Comparison of ENCODE assay signal across 9 mouse cellular contexts in genomic region chr8:21992184-21992583, GRCm38 (mm10). TPM values are rescaled to one million over a fixed set of nuclear protein-coding genes. Genes with fewer than 3 reads are reported as not detected.
DNase-seq lines count a peak whose midpoint lies in the region; ATAC-seq and TF ChIP-seq lines count a peak whose summit lies in the region.
"Had no signal": no experiment of that assay in that cellular context is flagged by ENCODE, and none has a peak within 500 bp of the region (broad histone marks: within the 10 kb centered on the region; RNA-seq: fewer than 3 reads in every experiment).

No protein-coding gene starts in this region.

- TF ChIP-seq POLR2A in olfactory bulb, adult 2 months (IDR thresholded peaks at IDR 0.05; ENCODE audit: insufficient read depth, low read depth, low read length): no peak

- H3K27me3 ChIP-seq in kidney, embryonic 15.5 days: no peaks in the 10 kb centered on the region
- H3K27me3 ChIP-seq in liver, embryonic 12.5 days (replicated peaks): no peaks in the 10 kb centered on the region
- H3K27me3 ChIP-seq: embryonic facial prominence, embryonic 13.5 days had no signal

- H3K9me3 ChIP-seq in kidney, embryonic 15.5 days (replicated peaks): no peaks in the 10 kb centered on the region
- no peaks in the 10 kb centered on the region for H3K9me3 ChIP-seq in liver, embryonic 12.5 days (replicated peaks)
- H3K9me3 ChIP-seq: embryonic facial prominence, embryonic 13.5 days had no signal

- peak; percentile 13 for DNase-seq in urinary bladder, postnatal 25 days (ENCODE audit: low spot score)
- DNase-seq in urinary bladder, postnatal 4 days (ENCODE audit: low spot score in 2 of 2): no peak
- peak; percentile 59 for DNase-seq in cerebellum, adult 9-10 months
- DNase-seq in gastrocnemius, postnatal 14 days: peak; percentile 19
- DNase-seq in spleen, postnatal 36 days (ENCODE audit: low spot score in 2 of 2): no peak

- ATAC-seq in kidney, embryonic 15.5 days (replicated peaks; ENCODE audit: low FRiP score): peak; percentile 82; the same call in 1 of the 2 replicates
- ATAC-seq in liver, embryonic 12.5 days: 0 out of 2 replicates have a peak, but pooled peaks have one; percentile 32

- H3K4me1 ChIP-seq in kidney, embryonic 15.5 days: no peaks in the 10 kb centered on the region
- H3K4me1 ChIP-seq in liver, embryonic 12.5 days: no peaks in the 10 kb centered on the region
- no peaks in the 10 kb centered on the region for H3K4me1 ChIP-seq in olfactory bulb, adult 2 months (ENCODE audit: control insufficient read depth, insufficient read depth, low read length)
- H3K4me1 ChIP-seq: embryonic facial prominence, embryonic 13.5 days had no signal

- no peak overlapping the region for H3K9ac ChIP-seq in kidney, embryonic 15.5 days
- no peak overlapping the region for H3K9ac ChIP-seq in liver, embryonic 12.5 days
- H3K9ac ChIP-seq: embryonic facial prominence, embryonic 13.5 days had no signal

- intact Hi-C loops in gastrocnemius, postnatal 14 days (cut with DNase I; ENCODE audit: low total_unique reads): loop anchor here (10.0 kb wide), 1 partner anchor 53 kb away; no protein-coding TSS in a partner anchor

- WGBS in kidney, embryonic 15.5 days: 23% methylated on average over 6 of the region's 6 CpGs
- WGBS in liver, embryonic 12.5 days (ENCODE audit: insufficient replicate concordance): 29% methylated on average over 6 of the region's 6 CpGs
- 8% methylated on average over 6 of the region's 6 CpGs for WGBS in olfactory bulb, adult 2 months

- no peak overlapping the region for H3K27ac ChIP-seq in kidney, embryonic 15.5 days
- H3K27ac ChIP-seq in liver, embryonic 12.5 days: no peak overlapping the region
- no peak overlapping the region for H3K27ac ChIP-seq in olfactory bulb, adult 2 months (ENCODE audit: insufficient read depth, low read depth, low read length)
- H3K27ac ChIP-seq: embryonic facial prominence, embryonic 13.5 days had no signal

- no peak overlapping the region for H3K4me2 ChIP-seq in kidney, embryonic 15.5 days
- H3K4me2 ChIP-seq in liver, embryonic 12.5 days: no peak overlapping the region
- H3K4me2 ChIP-seq: embryonic facial prominence, embryonic 13.5 days had no signal

- H3K36me3 ChIP-seq in kidney, embryonic 15.5 days: no peaks in the 10 kb centered on the region
- peaks cover 74% of the 10 kb centered on the region for H3K36me3 ChIP-seq in liver, embryonic 12.5 days
- H3K36me3 ChIP-seq: embryonic facial prominence, embryonic 13.5 days had no signal

- TF ChIP-seq CTCF in olfactory bulb, adult 2 months (IDR thresholded peaks at IDR 0.05; ENCODE audit: insufficient read depth, low read depth, low read length): peak; percentile 61

- H3K4me3 ChIP-seq in kidney, embryonic 15.5 days (replicated peaks): no peak overlapping the region
- no peak overlapping the region for H3K4me3 ChIP-seq in liver, embryonic 12.5 days
- H3K4me3 ChIP-seq in olfactory bulb, adult 2 months (ENCODE audit: insufficient read depth, low read depth, low read length): no peak overlapping the region
- H3K4me3 ChIP-seq: embryonic facial prominence, embryonic 13.5 days had no signal

RNA-seq across cellular contexts. Expression of gene Ccdc70, which starts 22.6 kb away (rescaled TPM):
- total RNA-seq in gastrocnemius, postnatal 14 days (2021): not detected
- not detected in 2 replicates for polyA plus RNA-seq in kidney, embryonic 15.5 days (2015; fragmentation: Nextera tagmentation; extraction: Ambion mirVana)
- not detected in 2 replicates for polyA plus RNA-seq in liver, embryonic 12.5 days (2016; fragmentation: Nextera tagmentation; extraction: Ambion mirVana)
- not detected in 2 replicates for polyA plus RNA-seq in olfactory bulb, adult 2 months (2012; ENCODE audit: insufficient read depth, insufficient read length, low replicate concordance, missing spikeins)
- polyA plus RNA-seq: embryonic facial prominence, embryonic 13.5 days had no signal

RNA-seq across cellular contexts. Expression of gene Fam90a1a, which starts 33.7 kb away (rescaled TPM):
- total RNA-seq in gastrocnemius, postnatal 14 days (2021): not detected
- polyA plus RNA-seq in kidney, embryonic 15.5 days (2015; fragmentation: Nextera tagmentation; extraction: Ambion mirVana): not detected in 2 replicates
- polyA plus RNA-seq in liver, embryonic 12.5 days (2016; fragmentation: Nextera tagmentation; extraction: Ambion mirVana): not detected in 2 replicates
- polyA plus RNA-seq in olfactory bulb, adult 2 months (2012; ENCODE audit: insufficient read depth, insufficient read length, low replicate concordance, missing spikeins): not detected in 2 replicates
- polyA plus RNA-seq: embryonic facial prominence, embryonic 13.5 days had no signal

RNA-seq across cellular contexts. Expression of gene Defb13, which starts 45.6 kb away (rescaled TPM):
- not detected for total RNA-seq in gastrocnemius, postnatal 14 days (2021)
- polyA plus RNA-seq in kidney, embryonic 15.5 days (2015; fragmentation: Nextera tagmentation; extraction: Ambion mirVana): not detected in 2 replicates
- not detected in 2 replicates for polyA plus RNA-seq in liver, embryonic 12.5 days (2016; fragmentation: Nextera tagmentation; extraction: Ambion mirVana)
- not detected in 2 replicates for polyA plus RNA-seq in olfactory bulb, adult 2 months (2012; ENCODE audit: insufficient read depth, insufficient read length, low replicate concordance, missing spikeins)
- polyA plus RNA-seq: embryonic facial prominence, embryonic 13.5 days had no signal

RNA-seq across cellular contexts. Expression of gene Defb35, which starts 54.0 kb away (rescaled TPM):
- not detected for total RNA-seq in gastrocnemius, postnatal 14 days (2021)
- not detected in 2 replicates for polyA plus RNA-seq in kidney, embryonic 15.5 days (2015; fragmentation: Nextera tagmentation; extraction: Ambion mirVana)
- not detected in 2 replicates for polyA plus RNA-seq in liver, embryonic 12.5 days (2016; fragmentation: Nextera tagmentation; extraction: Ambion mirVana)
- not detected in 2 replicates for polyA plus RNA-seq in olfactory bulb, adult 2 months (2012; ENCODE audit: insufficient read depth, insufficient read length, low replicate concordance, missing spikeins)
- polyA plus RNA-seq: embryonic facial prominence, embryonic 13.5 days had no signal

RNA-seq across cellular contexts. Expression of gene Defb15, which starts 59.7 kb away (rescaled TPM):
- not detected for total RNA-seq in gastrocnemius, postnatal 14 days (2021)
- not detected in 2 replicates for polyA plus RNA-seq in kidney, embryonic 15.5 days (2015; fragmentation: Nextera tagmentation; extraction: Ambion mirVana)
- polyA plus RNA-seq in liver, embryonic 12.5 days (2016; fragmentation: Nextera tagmentation; extraction: Ambion mirVana): not detected in 2 replicates
- not detected in 2 replicates for polyA plus RNA-seq in olfactory bulb, adult 2 months (2012; ENCODE audit: insufficient read depth, insufficient read length, low replicate concordance, missing spikeins)
- polyA plus RNA-seq: embryonic facial prominence, embryonic 13.5 days had no signal

Comparison
In these comparisons a context has a peak if more than half of its experiments do, and no peak if none do; other contexts are left out.
1. DNase-seq: peak in urinary bladder, postnatal 25 days (single experiment), cerebellum, adult 9-10 months (single experiment) and gastrocnemius, postnatal 14 days (single experiment); none in urinary bladder, postnatal 4 days (0 of 2) and spleen, postnatal 36 days (0 of 2).